Mouse (Mus musculus) adrenal gland, postnatal 14 days (tissue): ENCODE measurements around the gene Kansl2. TPM values are rescaled to one million over a fixed set of nuclear protein-coding genes. Genes with fewer than 3 reads are reported as not detected.
A peak's percentile ranks its signal among the peaks of the same experiment; 100 is the strongest.

ENCODE experiments used
- DNase-seq: peaks from one replicate; pipeline ENCODE4 v3.0.0; 2021; ENCODE audit warnings: mixed read lengths
- long read RNA-seq, 2 experiments: library from polyadenylated mRNA; stranded (forward); transcript quantifications; one replicate each; pipeline ENCODE4 v2.0.0; 2021
- total RNA-seq: library from RNA; stranded (reverse); gene quantifications from 2 replicates; pipeline ENCODE4 v1.2.3, GENCODE M21; 2021

Kansl2 gene
- total RNA-seq = 72.5 and 85.8 TPM in 2 replicates
- long read RNA-seq, experiment 1, transcript Kansl2-204 (10 exons, 3,596 nt) = major isoform, 130 of 252 reads
- long read RNA-seq, experiment 1, transcript Kansl2-202 (10 exons, 2,324 nt) = minor isoform, 23 of 252 reads
- long read RNA-seq, experiment 1, partial matches to known transcripts = 25 of 252 reads
- long read RNA-seq, experiment 1, other reads (novel, unspliced or antisense) = 73 of 252 reads
- long read RNA-seq, experiment 2, transcript Kansl2-202 (10 exons, 2,324 nt) = minor isoform, 13 of 152 reads
- long read RNA-seq, experiment 2, transcript Kansl2-204 (10 exons, 3,596 nt) = major isoform, 97 of 152 reads
- long read RNA-seq, experiment 2, partial matches to known transcripts = 14 of 152 reads
- long read RNA-seq, experiment 2, other reads (novel, unspliced or antisense) = 28 of 152 reads

DNA sequence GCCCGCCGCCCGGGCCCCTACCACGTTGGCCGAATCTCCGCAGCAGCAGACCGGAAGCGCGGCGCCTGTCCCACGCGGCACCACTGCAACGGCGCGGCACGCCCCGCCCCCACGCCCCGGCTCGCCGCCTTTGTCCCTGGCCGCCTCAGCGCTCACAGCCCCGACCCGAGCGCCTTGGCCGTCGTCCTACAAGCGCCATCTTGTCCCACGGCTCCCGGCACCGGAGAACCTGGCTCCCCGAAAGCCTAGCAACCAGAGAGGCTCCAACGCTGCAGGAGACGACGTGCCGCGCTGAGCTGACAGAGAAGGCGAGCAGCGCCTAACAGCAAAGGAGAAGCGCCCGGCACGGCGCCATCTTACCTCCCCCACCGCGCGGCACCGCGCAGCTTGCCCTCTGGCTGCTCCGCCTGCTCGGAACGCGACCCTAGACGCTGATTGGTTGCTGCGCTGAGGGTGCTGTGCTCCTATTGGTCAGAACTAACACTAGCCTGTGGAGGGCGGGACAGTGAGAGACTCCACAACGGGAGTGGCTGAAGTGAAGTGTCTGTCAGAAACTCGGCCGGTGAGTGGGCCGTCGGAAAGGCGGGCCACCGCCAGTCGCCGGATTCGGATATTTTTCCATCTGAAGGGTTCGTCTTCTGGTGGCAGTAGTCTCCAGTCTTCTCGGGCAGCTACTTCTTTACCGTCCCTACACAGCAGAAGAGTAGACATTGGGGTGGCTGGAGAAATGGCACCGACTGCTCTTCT lies at the start of gene Kansl2:
Gene Kansl2, minus strand, starts transcription at position 384 of the 747 bp plus-strand sequence.
- DNase-seq = peak; percentile 98

DNA sequence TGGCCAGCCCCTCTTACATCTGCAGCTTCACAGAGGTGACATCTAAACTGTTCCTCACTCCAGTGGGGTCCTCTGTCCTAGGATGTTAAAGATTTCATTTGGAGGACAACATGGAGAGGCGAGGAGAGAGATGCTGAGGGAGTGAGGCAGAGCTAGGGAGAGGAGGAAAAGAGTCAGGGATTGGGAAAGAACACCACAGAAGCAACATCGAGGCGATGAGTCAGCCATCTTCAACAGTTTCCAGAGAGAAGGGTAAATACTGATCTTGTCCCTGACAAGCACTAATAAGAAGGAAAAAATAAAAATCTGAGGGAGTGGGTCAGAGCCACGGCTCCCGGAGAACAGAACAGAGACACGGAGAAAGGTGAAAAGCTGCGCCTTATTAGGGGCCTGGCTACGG lies 48.9 kb upstream of the Kansl2 start:
- no peak for DNase-seq

DNA sequence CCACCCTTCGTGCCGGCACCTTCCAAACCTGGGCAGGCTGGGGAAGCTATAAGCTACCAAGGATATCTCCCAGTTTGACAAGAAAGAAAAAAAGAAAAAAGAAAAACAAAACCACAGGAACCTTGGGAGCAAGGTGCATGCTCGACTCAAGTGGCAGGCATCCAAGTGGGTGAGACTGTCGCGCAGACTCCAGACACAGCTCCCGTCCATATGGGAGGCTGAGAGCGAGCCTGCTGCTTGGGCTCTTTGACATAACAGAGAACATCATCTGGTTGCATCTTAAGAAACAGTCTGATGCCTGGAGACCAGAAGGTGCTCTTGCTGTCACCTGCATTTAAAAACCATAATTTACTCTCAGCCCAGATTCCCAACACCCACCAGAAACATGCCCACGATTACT lies 48.3 kb upstream of the Kansl2 start:
- DNase-seq = peak; percentile 53

DNA sequence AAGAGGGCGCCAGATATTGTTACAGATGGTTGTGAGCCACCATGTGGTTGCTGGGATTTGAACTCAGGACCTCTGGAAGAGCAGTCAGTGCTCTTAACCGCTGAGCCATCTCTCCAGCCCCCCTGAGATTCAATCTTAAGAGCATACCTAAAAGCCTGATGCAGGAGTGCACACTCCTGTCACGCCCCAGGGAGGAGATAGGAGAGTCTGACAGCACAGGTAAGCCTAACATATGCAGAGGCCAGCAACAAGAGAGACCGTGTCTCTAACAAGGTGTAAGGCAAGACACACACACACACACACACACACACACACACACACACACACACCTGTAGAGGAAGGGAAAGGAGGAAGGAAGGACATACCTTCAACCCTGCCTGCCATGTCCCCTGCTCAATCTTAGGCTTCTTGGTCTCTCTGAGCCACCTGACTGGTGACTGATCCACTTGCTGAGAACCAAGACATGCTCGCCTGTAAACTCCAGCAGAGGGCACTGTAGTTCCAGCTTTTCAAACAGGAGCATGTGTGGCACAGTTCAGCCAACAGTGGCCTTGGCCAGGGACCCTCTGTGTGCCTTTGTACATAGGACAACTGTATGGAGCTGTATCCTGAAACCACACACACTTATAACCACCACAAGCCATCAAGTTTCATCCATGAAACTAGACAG lies 45.9 kb upstream of the Kansl2 start:
- DNase-seq = peak; percentile 79

DNA sequence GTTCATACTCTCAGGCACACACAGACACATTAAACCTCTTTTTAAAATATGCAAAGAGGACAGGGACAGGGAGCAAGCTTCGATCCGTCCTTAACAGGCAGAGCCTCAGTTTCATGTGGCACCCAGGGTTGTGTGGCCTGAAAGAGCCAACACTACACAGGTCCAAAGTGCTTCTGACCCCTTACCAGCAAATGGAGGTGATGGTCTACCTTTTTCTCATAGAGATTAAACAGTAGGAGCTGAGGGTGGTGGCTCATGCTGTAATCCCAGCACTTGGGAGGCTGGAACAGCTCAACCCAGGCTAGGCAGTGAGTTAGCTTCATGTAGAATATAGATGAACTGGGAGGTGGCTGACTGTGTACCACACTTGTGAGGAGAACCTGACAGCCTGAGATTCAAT lies 45.2 kb upstream of the Kansl2 start:
- no peak for DNase-seq

DNA sequence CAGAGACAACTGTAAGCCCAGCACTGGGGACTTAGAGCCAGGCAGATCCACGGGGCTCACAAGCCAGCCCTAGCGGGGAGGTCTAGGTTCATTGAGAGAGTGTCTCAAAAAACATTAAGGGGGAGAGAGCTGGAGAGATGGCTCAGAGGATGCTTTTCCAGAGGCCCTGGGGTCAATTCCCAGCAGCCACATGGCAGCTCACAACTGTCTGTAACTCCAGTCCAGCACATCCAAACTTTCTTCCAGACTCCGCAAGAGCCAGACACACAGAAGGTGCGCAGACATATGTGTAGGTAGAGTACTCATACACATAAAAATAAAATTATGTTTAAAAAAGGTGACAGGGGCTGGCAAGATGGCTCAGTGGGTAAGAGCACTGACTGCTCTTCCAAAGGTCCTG lies 39.2 kb upstream of the Kansl2 start:
- no peak for DNase-seq

DNA sequence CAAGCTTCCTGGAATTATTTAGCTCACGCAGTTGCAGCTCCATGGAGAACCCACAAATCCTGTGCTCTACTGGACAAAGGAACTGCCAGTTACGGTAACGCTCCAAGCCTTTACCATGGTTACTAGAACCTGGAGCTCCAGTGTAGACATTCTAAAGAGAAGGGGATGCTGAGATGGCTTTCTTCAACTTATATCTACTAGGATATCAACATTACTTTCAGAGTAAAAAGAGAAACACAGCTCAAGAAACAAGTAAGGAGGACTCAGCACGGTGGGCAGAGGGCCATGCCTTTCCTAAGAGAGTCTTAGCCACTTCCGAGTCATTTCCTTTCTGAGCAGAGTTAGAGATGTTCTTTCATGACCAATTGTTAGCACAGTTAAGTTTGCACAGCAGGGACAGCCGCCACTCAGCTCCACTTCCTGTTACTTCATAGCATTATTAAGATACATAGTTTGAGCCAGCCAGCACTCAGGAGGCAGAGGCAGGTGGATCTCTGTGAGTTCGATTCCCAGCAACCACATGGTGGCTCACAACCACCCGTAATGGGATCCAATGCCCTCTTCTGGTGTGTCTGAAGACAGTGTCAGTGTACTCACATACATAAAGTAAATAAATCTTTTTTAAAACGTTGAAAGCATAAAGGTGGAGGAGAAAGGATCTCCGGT lies 36.9 kb upstream of the Kansl2 start, which contains the start of the genes Ccnt1 and 4930415O20Rik:
Gene Ccnt1, minus strand, starts transcription at position 51 of the 666 bp plus-strand sequence.
Gene 4930415O20Rik, plus strand, starts transcription at position 132 of the 666 bp plus-strand sequence.
- no peak for DNase-seq

DNA sequence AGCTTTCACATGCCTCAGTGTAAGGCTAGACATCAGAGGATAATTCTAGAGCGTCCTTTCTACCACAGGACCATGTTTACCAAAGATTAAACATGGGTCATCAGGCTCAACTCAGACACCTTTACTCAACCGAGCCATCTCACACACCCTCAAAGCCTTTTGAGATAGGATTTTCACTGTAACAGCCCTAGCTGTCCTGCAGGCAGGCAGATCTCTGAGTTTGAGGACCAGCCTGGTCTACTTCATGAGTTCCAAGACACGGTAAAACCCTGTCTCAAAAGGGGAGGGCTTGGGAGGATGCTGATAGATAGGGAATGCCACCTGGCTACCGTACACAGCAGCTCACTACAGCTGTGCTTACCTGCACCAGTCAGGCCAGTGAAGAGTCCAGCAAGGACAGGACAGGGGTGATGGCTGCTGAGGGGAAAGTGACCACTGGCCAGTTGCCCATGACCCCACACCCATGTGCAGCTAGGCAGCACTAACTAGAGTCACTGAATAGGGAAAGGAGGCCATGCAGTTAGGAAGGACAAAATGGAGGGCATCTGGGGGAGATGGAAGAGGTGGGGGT lies 35.8 kb upstream of the Kansl2 start:
- DNase-seq = no peak

DNA sequence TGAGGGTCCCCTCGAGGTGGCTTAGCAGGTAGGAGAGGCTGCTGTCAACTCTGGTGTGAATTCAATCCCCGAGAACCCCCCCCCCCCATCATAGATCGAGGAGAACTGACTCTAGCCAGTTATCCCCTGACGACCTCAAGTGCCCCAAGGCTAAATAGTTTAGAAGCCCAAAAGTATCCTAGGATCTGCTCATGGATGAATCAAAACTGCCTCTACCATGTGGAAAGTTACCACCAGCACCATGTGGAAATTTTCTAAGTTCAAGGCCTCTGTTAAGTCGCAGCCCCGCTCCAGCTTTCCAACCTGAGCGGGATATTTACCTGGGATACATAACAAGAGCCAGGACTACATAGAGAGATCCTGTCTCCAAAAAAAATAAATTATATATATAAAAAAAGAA lies 35.2 kb upstream of the Kansl2 start:
- no peak for DNase-seq

DNA sequence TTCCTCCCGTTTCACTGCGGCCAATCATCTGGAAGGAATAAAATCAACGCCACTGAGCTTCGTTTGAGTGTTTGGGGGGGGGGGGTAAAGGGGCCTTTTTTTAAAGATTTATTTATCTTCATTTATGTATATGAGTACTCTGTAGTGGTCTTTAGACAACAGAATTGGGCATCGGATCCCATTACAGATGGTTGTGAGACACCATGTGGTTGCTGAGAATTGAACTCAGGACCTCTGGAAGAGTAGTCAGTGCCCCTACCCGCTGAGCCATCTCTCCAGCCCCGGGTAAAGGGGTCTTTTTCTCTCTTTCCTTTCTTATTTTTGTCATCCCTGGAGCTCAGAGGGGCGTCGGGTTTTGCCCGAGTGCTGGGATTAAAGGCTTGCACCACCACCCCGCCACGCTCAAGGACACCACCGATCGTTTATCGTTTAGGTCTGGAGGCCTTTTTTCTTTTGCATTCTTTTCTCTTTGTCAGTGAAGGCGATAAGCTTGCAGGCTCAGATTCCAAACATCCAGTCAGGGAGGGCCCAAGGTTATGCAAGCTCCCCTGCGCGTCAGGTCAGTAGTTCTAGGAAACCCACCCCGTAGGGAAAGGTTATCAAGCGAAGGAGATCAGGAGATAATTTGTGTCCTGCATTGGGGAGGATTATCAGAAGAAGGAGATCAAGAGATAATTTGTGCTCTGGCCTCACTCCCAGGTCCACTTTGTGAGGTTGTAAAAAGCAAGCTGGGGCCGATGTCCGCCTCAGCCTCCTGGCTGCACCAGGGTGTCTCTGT lies 34.4 kb upstream of the Kansl2 start:
- peak; percentile 48 for DNase-seq

DNA sequence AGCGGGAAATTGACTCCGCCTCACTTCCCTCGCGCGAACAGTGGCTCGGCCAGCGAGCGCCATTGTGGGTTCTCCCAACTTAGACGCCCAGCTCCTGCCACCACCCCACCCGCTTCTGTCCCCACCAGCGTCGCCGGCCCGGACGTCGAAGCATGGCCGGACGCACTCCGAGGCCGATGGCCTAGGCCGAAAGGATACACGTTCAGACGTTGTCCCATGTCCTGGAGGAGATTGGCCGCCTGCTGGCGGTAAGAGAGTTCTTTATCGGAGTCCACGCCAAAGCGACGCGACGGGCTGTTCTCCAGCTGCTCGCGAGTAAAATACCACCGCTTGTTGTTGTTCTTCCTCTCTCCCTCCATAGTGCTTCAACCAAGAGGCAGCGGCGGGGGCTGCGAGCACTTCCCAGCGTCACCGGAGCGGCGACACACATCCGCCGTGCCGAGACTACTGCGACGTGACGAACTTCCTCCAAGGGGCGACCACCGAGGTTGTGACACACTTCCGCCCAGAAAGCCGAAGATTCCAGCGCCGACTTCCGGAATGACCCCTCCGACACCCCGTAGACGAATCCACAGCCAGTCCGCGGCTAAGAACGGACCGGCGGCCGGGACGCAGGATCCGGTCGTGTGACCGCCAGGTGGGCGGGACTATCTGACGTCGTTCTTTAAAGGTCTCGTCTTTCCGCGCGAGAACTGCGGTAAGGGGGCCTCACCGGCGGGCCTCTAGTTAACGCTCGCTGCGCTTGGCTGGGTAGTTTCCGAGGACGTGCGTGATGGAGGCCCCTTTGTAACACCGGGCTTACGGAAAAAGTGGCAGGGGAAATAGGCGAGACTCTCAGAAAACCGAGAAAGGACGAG lies 33.4 kb upstream of the Kansl2 start:
- DNase-seq = peak; percentile 100

DNA sequence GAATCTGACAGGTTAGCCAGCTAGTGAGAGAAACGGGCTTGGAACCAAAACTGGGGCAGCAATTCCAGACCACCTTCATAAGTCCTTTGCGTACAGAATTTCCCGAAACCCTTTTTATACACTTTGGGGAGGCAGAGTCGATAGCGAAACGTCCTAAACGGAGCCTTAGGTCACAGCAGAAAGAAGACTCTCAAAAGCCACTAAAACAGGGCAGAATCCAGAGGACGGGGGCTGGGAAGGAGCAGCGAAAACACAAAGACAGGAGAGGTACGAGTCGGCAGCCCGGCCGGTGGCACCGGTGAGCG lies 32.9 kb upstream of the Kansl2 start:
- no peak for DNase-seq

DNA sequence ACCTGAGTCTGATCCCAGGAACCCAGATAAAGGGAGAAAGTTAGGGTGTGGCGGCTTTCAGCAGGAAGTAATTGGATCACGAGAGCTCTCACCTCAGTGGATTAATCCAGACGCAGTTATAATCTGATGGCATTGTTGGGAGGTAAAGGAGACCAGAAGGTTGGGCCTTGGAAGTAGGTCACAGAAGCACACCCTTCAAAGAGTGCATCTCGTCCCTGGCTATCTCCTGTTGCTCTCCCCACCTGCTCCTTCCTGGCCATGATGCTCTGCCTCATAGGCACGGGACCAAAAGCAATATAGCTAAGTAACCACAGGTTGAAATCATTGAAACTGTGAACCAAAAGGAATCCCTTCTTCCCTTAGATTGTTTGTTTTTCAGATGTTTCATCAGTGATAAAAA lies 23.1 kb upstream of the Kansl2 start:
- no peak for DNase-seq

DNA sequence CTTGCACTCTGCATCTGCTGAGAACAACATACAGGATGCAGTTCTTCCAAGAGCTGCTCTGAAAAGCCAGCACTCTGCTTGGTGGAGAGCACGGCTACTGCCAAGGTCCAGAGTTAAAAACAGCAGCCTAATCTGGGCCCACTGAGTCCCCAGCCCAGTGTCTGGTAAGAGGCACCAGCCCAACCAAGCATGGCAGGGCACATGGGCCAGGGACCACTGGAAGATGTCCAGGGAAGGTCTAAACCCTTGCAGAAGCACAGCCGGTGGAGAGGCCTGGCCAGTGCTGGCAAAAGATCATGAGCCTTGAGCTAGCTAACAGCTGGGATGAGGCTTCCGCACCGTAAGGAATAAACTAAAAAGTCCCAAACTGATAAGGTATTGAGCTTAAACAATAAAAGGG lies 21.8 kb upstream of the Kansl2 start:
- DNase-seq = no peak

DNA sequence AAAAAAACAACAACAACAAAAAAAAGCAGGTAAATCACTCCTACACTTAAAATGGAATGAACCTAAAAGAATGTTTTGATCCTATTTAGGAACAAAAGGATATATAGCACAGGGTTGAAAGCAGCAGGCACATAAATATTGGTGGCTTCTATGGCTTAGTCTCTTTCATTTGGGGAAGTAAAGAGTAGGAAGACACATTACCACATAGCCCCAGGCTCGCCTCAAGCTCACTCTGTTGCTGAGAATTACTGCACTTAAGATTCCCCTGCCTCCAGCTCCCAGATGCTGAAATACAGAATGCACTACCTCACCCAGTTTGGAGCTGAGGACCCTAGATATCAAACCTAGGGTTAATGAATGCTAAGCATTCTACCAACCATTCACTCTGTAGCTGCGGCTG lies 18.7 kb upstream of the Kansl2 start:
- no peak for DNase-seq

DNA sequence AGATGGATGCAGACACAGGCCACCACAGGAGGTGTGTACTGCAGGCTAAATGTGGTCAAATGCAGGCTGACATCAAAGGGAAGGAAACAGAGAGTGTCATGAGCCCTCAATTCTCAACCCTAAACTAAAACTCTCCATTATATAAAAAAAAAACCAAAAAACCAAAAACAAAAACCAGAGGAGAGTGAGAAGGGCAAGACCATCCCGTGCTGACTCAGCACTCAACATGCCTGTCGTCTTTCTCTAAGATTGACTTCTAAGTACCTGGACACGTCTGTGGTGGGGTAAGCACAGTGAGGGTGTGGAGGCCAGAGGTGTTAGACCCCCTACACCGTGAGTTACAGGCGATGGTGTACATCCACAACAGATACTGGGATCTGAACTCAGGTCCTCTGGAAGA lies 12.8 kb upstream of the Kansl2 start:
- DNase-seq = no peak

DNA sequence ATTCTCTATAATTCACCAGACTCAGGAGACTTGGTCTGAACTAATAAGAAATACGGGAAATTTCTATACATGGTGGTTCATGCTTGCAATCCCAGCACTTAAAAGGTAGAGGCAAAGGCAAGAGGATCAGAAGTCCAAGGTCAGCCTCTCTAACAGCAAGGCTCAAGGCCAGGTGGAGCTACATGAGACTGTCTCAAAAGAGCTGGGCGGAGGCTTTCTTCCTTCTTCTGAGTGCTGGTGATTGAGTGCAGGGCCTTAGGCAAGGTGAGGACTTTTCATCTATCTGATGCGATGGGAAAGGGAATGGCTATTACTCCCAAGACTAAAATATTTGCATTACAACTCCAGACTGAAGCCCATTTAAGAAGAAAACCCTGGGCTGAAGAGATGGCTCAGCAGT lies 11.1 kb upstream of the Kansl2 start:
- no peak for DNase-seq

DNA sequence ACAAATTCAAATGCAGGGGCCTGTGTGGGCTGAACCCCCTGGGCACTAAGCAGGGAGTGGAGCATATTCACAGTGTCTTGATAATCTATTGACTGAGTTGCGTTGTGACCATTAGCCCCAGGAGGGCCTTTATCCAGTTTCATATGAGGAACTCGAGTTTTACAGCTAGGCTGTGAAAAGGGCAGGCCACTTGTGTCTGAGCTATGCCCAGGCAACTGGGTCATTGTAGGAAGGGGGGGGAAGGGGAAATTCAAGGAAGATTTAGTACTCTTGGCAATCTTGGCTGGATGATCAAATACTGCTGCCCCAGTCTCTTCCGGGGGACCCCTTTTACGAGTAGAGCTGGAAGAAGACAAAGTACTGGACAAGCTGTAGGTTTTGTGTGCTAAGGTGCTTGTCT lies 9.3 kb upstream of the Kansl2 start:
- DNase-seq = peak; percentile 27

DNA sequence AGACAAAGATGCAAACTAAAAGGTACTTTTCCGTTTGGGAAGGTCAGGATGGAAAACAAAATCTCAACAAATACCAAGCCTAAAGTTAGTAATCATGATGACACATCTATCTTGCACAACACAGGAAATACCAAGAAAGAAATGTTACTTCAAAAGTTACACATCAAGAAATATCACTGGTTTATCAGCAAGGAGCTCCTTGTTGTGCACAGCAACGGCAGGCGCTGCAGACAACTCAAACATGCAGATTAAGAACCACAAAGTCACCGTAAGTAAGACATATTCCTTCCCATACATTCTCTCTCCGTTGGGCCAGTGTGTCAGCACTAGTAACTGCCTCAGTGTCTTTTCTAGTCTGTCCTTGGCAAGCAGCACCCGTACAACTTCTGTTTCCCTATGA lies 7.0 kb upstream of the Kansl2 start:
- DNase-seq = no peak

DNA sequence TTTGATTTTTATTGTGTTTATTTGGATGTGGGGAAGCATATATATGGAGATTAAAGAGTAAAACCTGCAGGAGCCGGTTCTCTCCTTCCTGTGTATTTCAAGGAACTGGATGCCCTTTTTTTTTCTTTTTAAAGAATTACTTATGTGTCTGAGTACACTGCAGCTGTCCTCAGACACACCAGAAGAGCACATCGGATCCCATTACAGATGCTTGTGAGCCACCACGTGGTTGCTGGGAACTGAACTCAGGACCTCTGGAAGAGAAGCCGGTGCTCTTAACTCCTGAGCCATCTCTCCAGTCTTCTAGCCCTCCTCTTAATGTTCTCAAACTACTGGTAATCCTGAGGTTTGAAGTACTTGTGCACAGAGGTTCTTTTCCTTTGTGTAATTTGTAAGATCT lies 3.9 kb upstream of the Kansl2 start:
- no peak for DNase-seq
